22 mouse cellular contexts compared by ENCODE assay signal in the genomic region with DNA sequence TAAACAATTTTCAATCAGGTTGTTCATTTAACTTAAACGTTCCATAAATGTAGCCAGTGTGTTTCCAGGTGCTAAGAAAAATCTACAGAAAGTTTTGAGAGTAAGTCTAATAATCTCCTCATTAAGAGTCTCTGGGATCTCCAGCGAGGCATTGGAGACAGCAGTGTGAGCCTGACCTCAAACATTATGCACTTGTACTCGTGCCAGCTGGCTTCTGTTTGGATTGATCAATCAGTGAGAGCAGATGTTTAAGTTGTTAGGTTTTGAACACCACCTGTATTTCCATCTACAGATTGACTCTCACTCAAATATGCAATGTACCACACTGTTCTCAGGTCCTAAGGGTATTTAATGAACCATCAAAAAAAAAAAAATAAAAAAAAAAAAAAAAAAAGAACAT. TPM values are rescaled to one million over a fixed set of nuclear protein-coding genes. Genes with fewer than 3 reads are reported as not detected.
DNase-seq lines count a peak whose midpoint lies in the region; ATAC-seq and TF ChIP-seq lines count a peak whose summit lies in the region.
"Had no signal": no experiment of that assay in that cellular context is flagged by ENCODE, and none has a peak within 500 bp of the region (broad histone marks: within the 10 kb centered on the region; RNA-seq: fewer than 3 reads in every experiment).

No protein-coding gene starts in this region.

- no peaks in the 10 kb centered on the region for H3K36me3 ChIP-seq in forebrain, embryonic 14.5 days (ENCODE audit: control insufficient read depth, insufficient read depth, low read length)
- H3K36me3 ChIP-seq in forebrain, postnatal 0 days (ENCODE audit: insufficient read depth) = no peaks in the 10 kb centered on the region
- no peaks in the 10 kb centered on the region for H3K36me3 ChIP-seq in midbrain, embryonic 14.5 days (ENCODE audit: control insufficient read depth, insufficient read depth, low read length)
- H3K36me3 ChIP-seq in midbrain, embryonic 15.5 days (replicated peaks) = no peaks in the 10 kb centered on the region
- H3K36me3 ChIP-seq: embryonic facial prominence, embryonic 13.5 days; forebrain, embryonic 12.5 days; heart, embryonic 15.5 days; hindbrain, embryonic 15.5 days had no signal

- no peaks in the 10 kb centered on the region for H3K27me3 ChIP-seq in forebrain, embryonic 14.5 days (replicated peaks; ENCODE audit: control insufficient read depth, insufficient read depth, low read length)
- no peaks in the 10 kb centered on the region for H3K27me3 ChIP-seq in forebrain, postnatal 0 days (ENCODE audit: insufficient read depth, low read length)
- no peaks in the 10 kb centered on the region for H3K27me3 ChIP-seq in midbrain, embryonic 14.5 days (ENCODE audit: control insufficient read depth, insufficient read depth, low read length)
- no peaks in the 10 kb centered on the region for H3K27me3 ChIP-seq in midbrain, embryonic 15.5 days (replicated peaks)
- H3K27me3 ChIP-seq: CH12.LX; embryonic facial prominence, embryonic 13.5 days; forebrain, embryonic 12.5 days; heart, embryonic 15.5 days; hindbrain, embryonic 15.5 days; Patski had no signal

- peak; percentile 44; the same call in 1 of the 2 replicates for ATAC-seq in forebrain, embryonic 14.5 days
- no peak for ATAC-seq in forebrain, postnatal 0 days
- no peak for ATAC-seq in midbrain, embryonic 14.5 days (ENCODE audit: low FRiP score, low TSS enrichment)
- ATAC-seq in midbrain, embryonic 15.5 days (replicated peaks) = no peak
- ATAC-seq: activated CD4-positive, CD25-positive, alpha-beta regulatory T cell, adult 4 months; Patski had no signal

- no peak overlapping the region for H3K9ac ChIP-seq in forebrain, embryonic 14.5 days (ENCODE audit: low read length)
- H3K9ac ChIP-seq in forebrain, postnatal 0 days = no peak overlapping the region
- no peak overlapping the region for H3K9ac ChIP-seq in midbrain, embryonic 14.5 days (replicated peaks; ENCODE audit: low read length)
- no peak overlapping the region for H3K9ac ChIP-seq in midbrain, embryonic 15.5 days
- H3K9ac ChIP-seq: embryonic facial prominence, embryonic 13.5 days; forebrain, embryonic 12.5 days; heart, embryonic 15.5 days; hindbrain, embryonic 15.5 days had no signal

- H3K9me3 ChIP-seq in forebrain, embryonic 14.5 days (replicated peaks; ENCODE audit: control insufficient read depth, low read length) = no peaks in the 10 kb centered on the region
- H3K9me3 ChIP-seq in forebrain, postnatal 0 days (ENCODE audit: low read length) = no peaks in the 10 kb centered on the region
- no peaks in the 10 kb centered on the region for H3K9me3 ChIP-seq in midbrain, embryonic 14.5 days (ENCODE audit: control insufficient read depth, low read length)
- no peaks in the 10 kb centered on the region for H3K9me3 ChIP-seq in midbrain, embryonic 15.5 days
- H3K9me3 ChIP-seq: embryonic facial prominence, embryonic 13.5 days; forebrain, embryonic 12.5 days; heart, embryonic 15.5 days; hindbrain, embryonic 15.5 days had no signal

- TF ChIP-seq CTCF in forebrain, postnatal 0 days (IDR thresholded peaks at IDR 0.05; ENCODE audit: low read depth) = no peak

- H3K27ac ChIP-seq in forebrain, embryonic 14.5 days (ENCODE audit: low read depth, low read length) = no peak overlapping the region
- H3K27ac ChIP-seq in forebrain, postnatal 0 days (ENCODE audit: low read depth, low read length) = no peak overlapping the region
- no peak overlapping the region for H3K27ac ChIP-seq in midbrain, embryonic 14.5 days (replicated peaks; ENCODE audit: low read depth, low read length)
- no peak overlapping the region for H3K27ac ChIP-seq in midbrain, embryonic 15.5 days
- H3K27ac ChIP-seq: embryonic facial prominence, embryonic 13.5 days; forebrain, embryonic 12.5 days; heart, embryonic 15.5 days; hindbrain, embryonic 15.5 days had no signal

- H3K4me1 ChIP-seq in forebrain, embryonic 14.5 days (ENCODE audit: control insufficient read depth, insufficient read depth, low read length) = no peaks in the 10 kb centered on the region; the same call in 1 of the 2 replicates
- H3K4me1 ChIP-seq in forebrain, postnatal 0 days (ENCODE audit: insufficient read depth) = no peaks in the 10 kb centered on the region
- no peaks in the 10 kb centered on the region for H3K4me1 ChIP-seq in midbrain, embryonic 14.5 days (ENCODE audit: control insufficient read depth, insufficient read depth, low read length)
- no peaks in the 10 kb centered on the region for H3K4me1 ChIP-seq in midbrain, embryonic 15.5 days
- H3K4me1 ChIP-seq: embryonic facial prominence, embryonic 13.5 days; forebrain, embryonic 12.5 days; heart, embryonic 15.5 days; hindbrain, embryonic 15.5 days had no signal

- intact Hi-C loops in left cerebral cortex, postnatal 4 days (cut with DNase I) = no loop called here
- intact Hi-C loops in left cerebral cortex, postnatal 25 days (cut with DNase I) = no loop called here

- DNase-seq in forebrain, embryonic 14.5 days (ENCODE audit: low spot score) = peak; percentile 67
- no peak for DNase-seq in forebrain, postnatal 0 days
- DNase-seq in left cerebral cortex, postnatal 4 days = peak; percentile 9
- no peak for DNase-seq in left cerebral cortex, postnatal 25 days (ENCODE audit: low spot score in 2 of 2)
- peak; percentile 47 for DNase-seq in midbrain, embryonic 14.5 days
- DNase-seq in retina, postnatal 1 day = peak; percentile 46
- DNase-seq: adrenal gland, postnatal 14 days; cerebellum, adult 18-20 months; cerebellum, adult 9-11 months; cerebellum, postnatal 36 days; gastrocnemius, postnatal 36 days; heart, adult 18-20 months; heart, postnatal 14 days had no signal

- H3K4me2 ChIP-seq in forebrain, embryonic 14.5 days (ENCODE audit: low read length) = no peak overlapping the region
- no peak overlapping the region for H3K4me2 ChIP-seq in forebrain, postnatal 0 days (ENCODE audit: low read depth)
- no peak overlapping the region for H3K4me2 ChIP-seq in midbrain, embryonic 14.5 days (ENCODE audit: low read length)
- no peak overlapping the region for H3K4me2 ChIP-seq in midbrain, embryonic 15.5 days
- H3K4me2 ChIP-seq: embryonic facial prominence, embryonic 13.5 days; forebrain, embryonic 12.5 days; heart, embryonic 11.5 days; heart, embryonic 15.5 days; hindbrain, embryonic 15.5 days had no signal

- no peak overlapping the region for H3K4me3 ChIP-seq in forebrain, embryonic 14.5 days (ENCODE audit: low read depth, low read length)
- H3K4me3 ChIP-seq in forebrain, postnatal 0 days (ENCODE audit: low read depth, low read length) = no peak overlapping the region
- no peak overlapping the region for H3K4me3 ChIP-seq in midbrain, embryonic 14.5 days (replicated peaks; ENCODE audit: low read depth, low read length)
- no peak overlapping the region for H3K4me3 ChIP-seq in midbrain, embryonic 15.5 days
- H3K4me3 ChIP-seq: embryonic facial prominence, embryonic 13.5 days; forebrain, embryonic 12.5 days; heart, embryonic 15.5 days; hindbrain, embryonic 15.5 days had no signal

- 25% methylated on average over 3 of the region's 3 CpGs for WGBS in forebrain, embryonic 14.5 days
- WGBS in forebrain, postnatal 0 days = 14% methylated on average over 3 of the region's 3 CpGs
- WGBS in midbrain, embryonic 14.5 days = 42% methylated on average over 3 of the region's 3 CpGs
- 37% methylated on average over 3 of the region's 3 CpGs for WGBS in midbrain, embryonic 15.5 days

RNA-seq across cellular contexts. Expression of a gene that starts 28.9 kb away (rescaled TPM):
- 18.7 and 22.5 TPM in 2 replicates for polyA plus RNA-seq in forebrain, embryonic 14.5 days (2014; fragmentation: Nextera tagmentation; extraction: Ambion mirVana)
- total RNA-seq in forebrain, postnatal 0 days (2014; rRNA removed) = 44.0 and 46.5 TPM in 2 replicates
- polyA plus RNA-seq in forebrain, postnatal 0 days (2015; fragmentation: Nextera tagmentation; extraction: Ambion mirVana) = 17.4 and 18.5 TPM in 2 replicates
- 10 to 100 TPM; 71.9 to 82.4 TPM for total RNA-seq in left cerebral cortex, postnatal 4 days (2021)
- total RNA-seq in left cerebral cortex, postnatal 25 days (2021) = 10 to 100 TPM; 33.7 to 40.8 TPM
- 24.5 and 26.1 TPM in 2 replicates for polyA plus RNA-seq in midbrain, embryonic 14.5 days (2014; fragmentation: Nextera tagmentation; extraction: Ambion mirVana)
- 15.3 and 18.5 TPM in 2 replicates for polyA plus RNA-seq in midbrain, embryonic 15.5 days (2015; fragmentation: Nextera tagmentation; extraction: Ambion mirVana)

Comparison
In these comparisons a context has a peak if more than half of its experiments do, and no peak if none do; other contexts are left out.
1. DNase-seq: peak in forebrain, embryonic 14.5 days (single experiment), left cerebral cortex, postnatal 4 days (single experiment), midbrain, embryonic 14.5 days (single experiment) and retina, postnatal 1 day (single experiment); none in forebrain, postnatal 0 days (single experiment) and left cerebral cortex, postnatal 25 days (0 of 2).